Mouse (Mus musculus) large intestine, adult 2 months (tissue): ENCODE measurements around the gene Nudt17. TPM values are rescaled to one million over a fixed set of nuclear protein-coding genes. Genes with fewer than 3 reads are reported as not detected.
"Not testable (repeated sequence)": the region's sequence is repeated elsewhere in the genome, so short reads cannot be mapped to it uniquely, and the experiment has no call there.

Experiments used
- DNase-seq: peaks from one replicate; pipeline ENCODE4 v3.0.0-alpha.2; 2012; ENCODE audit warnings: low read depth, low spot score
- WGBS: fragments of 180-500 bp; shearing (Covaris S2); methylation state at CpG from one replicate; pipeline ENCODE4 v1.1.7; 2018; 5-methylcytosine and 5-hydroxymethylcytosine counted together
- polyA plus RNA-seq: library from polyadenylated mRNA; depleted of rRNA; stranded (reverse); fragments of >200 nt; gene quantifications from 2 replicates; pipeline ENCODE4 v1.2.3, GENCODE M21; 2012

Nudt17 gene
- polyA plus RNA-seq, 1 experiment, result 2.8 TPM

DNA sequence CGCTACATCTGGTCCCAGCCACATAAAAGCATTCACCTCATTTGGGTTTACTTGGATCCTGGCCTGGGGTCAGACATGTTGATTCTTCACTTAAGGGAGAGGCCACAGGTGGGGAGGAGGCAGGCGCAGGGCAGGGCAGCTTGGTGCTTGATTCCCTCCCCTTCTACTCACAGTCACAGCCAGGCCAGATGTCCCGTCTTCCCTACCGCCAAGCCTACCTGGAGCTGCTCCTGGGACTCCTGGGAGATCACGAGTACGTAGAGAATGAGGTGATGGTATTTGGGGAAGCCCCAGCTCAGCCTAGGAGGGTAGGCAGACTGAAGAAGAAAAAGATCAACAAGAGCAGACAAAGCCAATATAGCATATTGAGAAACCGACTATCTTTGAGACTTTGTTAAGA is 1.4 kb downstream of the Nudt17 start:
- no peak for DNase-seq
- whole genome bisulfite sequencing, result 44% methylated on average over 7 of the region's 7 CpGs

- DNase-seq, result no peak
- WGBS, result 92% methylated on average over 11 of the region's 11 CpGs
Measured at GRCm38 (mm10) chr3:96706217-96706616, 2.1 kb downstream of the Nudt17 start.

- WGBS, result 74% methylated on average over 11 of the region's 11 CpGs
- no peak for DNase-seq
Measured at GRCm38 (mm10) chr3:96704778-96705177, 3.6 kb downstream of the Nudt17 start.

- WGBS, result 83% methylated on average over 4 of the region's 4 CpGs
Measured at GRCm38 (mm10) chr3:96701003-96701402, 7.4 kb downstream of the Nudt17 start.

GRCm38 (mm10) chr3:96700376-96700775 is 8.0 kb downstream of the Nudt17 start:
- WGBS, result 50% methylated on average over 7 of the region's 7 CpGs
- DNase-seq, result no peak

More at GRCm38 (mm10) chr3:96701003-96701402, 7.4 kb downstream of the Nudt17 start:
- DNase-seq, result no peak

GRCm38 (mm10) chr3:96698993-96699690 is 9.2 kb downstream of the Nudt17 start:
- DNase-seq, result no peak
- WGBS, result 84% methylated on average over 19 of the region's 19 CpGs

- WGBS, result under 1% methylated on average over 83 of the region's 85 CpGs
- peak; percentile 57 for DNase-seq
Measured at GRCm38 (mm10) chr3:96696766-96697732, 11.3 kb downstream of the Nudt17 start.

GRCm38 (mm10) chr3:96696198-96696765 is 12.1 kb downstream of the Nudt17 start, which contains the start of gene Pias3:
TSS of gene Pias3 (plus strand) at chr3:96696384.
- under 1% methylated on average over 35 of the region's 35 CpGs for WGBS
- no peak for DNase-seq

GRCm38 (mm10) chr3:96693579-96693978 is 14.8 kb downstream of the Nudt17 start:
- no peak for DNase-seq
- WGBS, result 41% methylated on average over 1 of the region's 1 CpGs

DNA sequence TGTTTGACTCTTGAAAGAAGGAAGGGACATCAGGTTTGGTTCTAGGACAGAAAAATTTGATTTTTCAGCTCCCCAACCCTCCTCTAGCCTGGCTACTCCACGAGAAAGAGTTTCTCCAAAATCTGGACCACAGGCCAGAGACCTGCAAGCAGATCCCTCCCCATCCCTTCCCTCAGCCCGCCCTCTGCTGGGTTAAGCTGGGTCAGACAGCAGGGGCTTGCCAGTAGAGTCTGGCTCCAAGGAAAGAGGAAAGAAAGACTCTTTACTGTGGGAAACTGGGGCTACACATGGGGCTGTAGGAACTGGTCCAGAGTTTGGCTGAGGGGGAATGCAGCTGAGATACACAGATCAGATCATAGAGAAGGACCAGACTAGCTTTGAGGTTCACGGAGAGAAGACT is 15.9 kb downstream of the Nudt17 start:
- DNase-seq, result no peak
- WGBS, result 37% methylated on average over 3 of the region's 3 CpGs

- 55% methylated on average over 3 of the region's 3 CpGs for whole genome bisulfite sequencing
- no peak for DNase-seq
Measured at GRCm38 (mm10) chr3:96690298-96690697, 18.1 kb downstream of the Nudt17 start.

DNA sequence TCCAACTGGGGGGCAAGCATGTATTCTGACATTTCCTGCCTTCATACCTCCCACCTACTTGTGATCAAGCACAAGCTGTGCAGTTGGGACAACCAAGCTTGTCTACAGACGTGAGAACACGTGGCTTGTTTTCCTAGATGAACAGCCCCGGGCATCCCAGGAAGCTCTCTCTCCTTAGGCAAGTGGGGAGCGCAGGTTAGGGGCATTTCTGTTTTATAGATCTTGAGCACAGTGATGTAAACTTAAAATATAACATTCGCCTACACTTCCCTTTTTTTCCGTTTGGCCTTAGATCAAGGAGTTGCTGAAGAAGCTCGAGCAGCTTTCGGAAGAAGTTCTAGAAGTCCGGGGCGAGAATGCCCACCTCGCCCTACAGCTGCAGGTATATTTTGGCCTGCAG is 19.5 kb downstream of the Nudt17 start:
- WGBS, result 81% methylated on average over 11 of the region's 11 CpGs
- DNase-seq, result no peak

- DNase-seq, result not testable (repeated sequence)
- WGBS, result 91% methylated on average over 5 of the region's 5 CpGs
Measured at GRCm38 (mm10) chr3:96686057-96686456, 22.3 kb downstream of the Nudt17 start.

DNA sequence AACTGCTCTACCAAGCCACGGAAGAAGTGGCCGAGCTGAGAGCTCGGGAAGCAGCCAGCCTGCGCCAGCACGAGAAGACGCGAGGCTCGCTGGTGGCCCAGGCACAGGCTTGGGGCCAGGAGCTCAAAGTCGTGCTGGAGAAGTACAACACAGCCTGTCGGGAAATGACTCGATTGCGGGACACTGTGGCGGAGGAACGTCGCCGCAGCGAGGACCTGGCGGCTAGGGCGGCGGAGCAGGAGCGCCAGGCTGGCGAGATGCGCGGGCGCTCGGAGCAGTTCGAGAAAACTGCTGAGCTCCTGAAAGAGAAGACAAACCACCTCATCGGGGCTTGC is 23.6 kb downstream of the Nudt17 start:
- WGBS, result 23% methylated on average over 28 of the region's 28 CpGs
- DNase-seq, result no peak

- no peak for DNase-seq
- 65% methylated on average over 17 of the region's 17 CpGs for WGBS
Measured at GRCm38 (mm10) chr3:96684151-96684821, 24.1 kb downstream of the Nudt17 start.

DNA sequence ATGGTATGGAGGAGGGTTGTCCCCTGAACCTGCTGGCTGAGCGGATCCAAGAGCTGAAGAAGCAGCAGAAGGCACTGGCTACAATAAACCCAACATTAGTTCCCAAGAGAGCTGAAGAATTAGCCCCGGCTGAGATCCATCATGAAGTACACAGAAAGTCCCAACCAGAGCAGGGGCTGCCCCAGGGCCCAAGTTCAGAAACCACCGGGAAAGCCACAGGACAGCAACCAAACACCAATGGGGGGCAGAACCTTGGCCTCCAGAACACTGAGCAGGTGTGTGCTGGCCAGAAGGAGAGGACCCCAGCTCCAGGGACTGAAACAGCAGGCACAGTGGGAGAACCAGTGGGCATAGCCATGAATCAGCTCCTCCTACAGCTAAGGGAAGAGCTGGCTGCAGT is 24.9 kb downstream of the Nudt17 start:
- DNase-seq, result no peak
- WGBS, result 86% methylated on average over 3 of the region's 3 CpGs

GRCm38 (mm10) chr3:96680269-96680956 is 27.9 kb downstream of the Nudt17 start:
- 72% methylated on average over 12 of the region's 12 CpGs for WGBS
- no peak for DNase-seq

GRCm38 (mm10) chr3:96679159-96679674 is 29.1 kb downstream of the Nudt17 start:
- 14% methylated on average over 5 of the region's 5 CpGs for WGBS
- no peak for DNase-seq

- WGBS, result 82% methylated on average over 7 of the region's 7 CpGs
- no peak for DNase-seq
Measured at GRCm38 (mm10) chr3:96678456-96678855, 29.9 kb downstream of the Nudt17 start.
